Mouse (Mus musculus) forebrain, embryonic 15.5 days (tissue): ENCODE measurements around the gene Trim7. TPM values are rescaled to one million over a fixed set of nuclear protein-coding genes. Genes with fewer than 3 reads are reported as not detected.

Experiments used
- ATAC-seq: fragments of 200-750 bp; cut with Nextera tagmentation; replicated peaks from 2 replicates; pipeline ENCODE4 v1.8.0; 2017; ENCODE audit warnings: mild to moderate bottlenecking, moderate TSS enrichment, moderate library complexity
- H3K27ac ChIP-seq: fragments of 300-500 bp; sonication (generic); replicated peaks from 2 replicates; pipeline ENCODE4 v1.5.1; 2015; ENCODE audit warnings: mild to moderate bottlenecking, inconsistent platforms
- H3K27me3 ChIP-seq: fragments of 300-500 bp; sonication (generic); 2 replicates; pipeline ENCODE4 v1.6.1; 2015; ENCODE audit warnings: inconsistent platforms
- H3K36me3 ChIP-seq: fragments of 300-500 bp; sonication (generic); 2 replicates; pipeline ENCODE4 v1.6.1; 2015; ENCODE audit warnings: mild to moderate bottlenecking, inconsistent platforms
- H3K4me1 ChIP-seq: fragments of 300-500 bp; sonication (generic); 2 replicates; pipeline ENCODE4 v1.6.1; 2015; ENCODE audit warnings: inconsistent platforms
- H3K4me2 ChIP-seq: fragments of 300-500 bp; sonication (generic); replicated peaks from 2 replicates; pipeline ENCODE4 v1.6.1; 2015; ENCODE audit warnings: mild to moderate bottlenecking, inconsistent platforms
- H3K4me3 ChIP-seq: fragments of 300-500 bp; sonication (generic); 2 replicates; pipeline ENCODE4 v1.5.1; 2015; ENCODE audit warnings: mild to moderate bottlenecking, inconsistent platforms
- H3K9ac ChIP-seq: fragments of 300-500 bp; sonication (generic); replicated peaks from 2 replicates; pipeline ENCODE4 v1.6.1; 2015; ENCODE audit warnings: mild to moderate bottlenecking, inconsistent platforms
- H3K9me3 ChIP-seq: fragments of 300-500 bp; sonication (generic); 2 replicates; pipeline ENCODE4 v1.6.1; 2016; ENCODE audit warnings: inconsistent platforms
- WGBS: fragments of 180-500 bp; shearing (Covaris S2); methylation state at CpG from one replicate; pipeline ENCODE4 v1.1.7; 2015; ENCODE audit warnings: mixed read lengths; 5-methylcytosine and 5-hydroxymethylcytosine counted together
- polyA plus RNA-seq: library from polyadenylated mRNA; unstranded; fragments of >200 nt; fragmentation: Nextera tagmentation; extraction: Ambion mirVana; gene quantifications from 2 replicates; pipeline ENCODE4 v1.2.1, GENCODE M21; 2015

Gene Trim7
- polyA plus RNA-seq, 1 experiment from 2014 or later = 1.7 TPM

GRCm38 (mm10) chr11:48793184-48793583 lies 32.8 kb upstream of the Trim7 start:
- Histone ChIP-seq H3K9ac (no peak overlapping the region), H3K4me3 (no peak overlapping the region), H3K4me2 (no peak overlapping the region), H3K27ac (no peak overlapping the region), H3K36me3 (no peaks in the 10 kb centered on the region), H3K27me3 (no peaks in the 10 kb centered on the region), H3K9me3 (no peaks in the 10 kb centered on the region), H3K4me1 (peaks cover 14% of the 10 kb centered on the region)
- no peak for ATAC-seq
- 99% methylated on average over 3 of the region's 3 CpGs for WGBS

GRCm38 (mm10) chr11:48795221-48795620 lies 30.7 kb upstream of the Trim7 start:
- no peak for ATAC-seq
- Histone ChIP-seq H3K4me1 (peaks cover 22% of the 10 kb centered on the region), H3K27me3 (no peaks in the 10 kb centered on the region), H3K9ac (no peak overlapping the region), H3K4me3 (no peak overlapping the region), H3K36me3 (no peaks in the 10 kb centered on the region), H3K9me3 (no peaks in the 10 kb centered on the region), H3K27ac (no peak overlapping the region), H3K4me2 (no peak overlapping the region)
- WGBS = 87% methylated on average over 7 of the region's 7 CpGs

GRCm38 (mm10) chr11:48796290-48796689 lies 29.6 kb upstream of the Trim7 start:
- Histone ChIP-seq H3K27ac (no peak overlapping the region), H3K36me3 (no peaks in the 10 kb centered on the region), H3K4me3 (no peak overlapping the region), H3K4me2 (no peak overlapping the region), H3K27me3 (no peaks in the 10 kb centered on the region), H3K9me3 (no peaks in the 10 kb centered on the region), H3K4me1 (peaks cover 23% of the 10 kb centered on the region), H3K9ac (no peak overlapping the region)
- no peak for ATAC-seq
- 83% methylated on average over 4 of the region's 4 CpGs for WGBS

- no peak for ATAC-seq
- no peak overlapping the region for H3K27ac ChIP-seq
- no peaks in the 10 kb centered on the region for H3K27me3 ChIP-seq
- no peak overlapping the region for H3K4me3 ChIP-seq
- no peak overlapping the region for H3K4me2 ChIP-seq
- peaks cover 33% of the 10 kb centered on the region for H3K4me1 ChIP-seq
- 89% methylated on average over 5 of the region's 5 CpGs for WGBS
- H3K9ac ChIP-seq = no peak overlapping the region
- peaks cover 5% of the 10 kb centered on the region; the same call in 1 of the 2 replicates for H3K36me3 ChIP-seq
- H3K9me3 ChIP-seq = no peaks in the 10 kb centered on the region
These were observed 28.7 kb upstream of the Trim7 start for GRCm38 (mm10) chr11:48797287-48797686.

- WGBS = 85% methylated on average over 7 of the region's 7 CpGs
These were observed 27.6 kb upstream of the Trim7 start for GRCm38 (mm10) chr11:48798308-48798707.

GRCm38 (mm10) chr11:48798984-48799920 lies 26.7 kb upstream of the Trim7 start:
- peak overlapping the region; percentile 77 for H3K9ac ChIP-seq
- peak overlapping the region; percentile 93 for H3K4me2 ChIP-seq
- peak overlapping the region; percentile 98 for H3K27ac ChIP-seq
- H3K4me1 ChIP-seq = peaks cover 42% of the 10 kb centered on the region
- peak overlapping the region; percentile 88 for H3K4me3 ChIP-seq
- H3K36me3 ChIP-seq = peaks cover 25% of the 10 kb centered on the region
- WGBS = 10% methylated on average over 18 of the region's 18 CpGs
- H3K27me3 ChIP-seq = no peaks in the 10 kb centered on the region
- ATAC-seq = peak; percentile 9; the same call in 1 of the 2 replicates
- H3K9me3 ChIP-seq = no peaks in the 10 kb centered on the region

More at GRCm38 (mm10) chr11:48798308-48798707, 27.6 kb upstream of the Trim7 start:
- no peaks in the 10 kb centered on the region for H3K9me3 ChIP-seq
- ATAC-seq = no peak
- peaks cover 15% of the 10 kb centered on the region for H3K36me3 ChIP-seq
- peak overlapping the region; percentile 93 for H3K4me2 ChIP-seq
- H3K9ac ChIP-seq = peak overlapping the region; percentile 77; the same call in 1 of the 2 replicates
- H3K4me3 ChIP-seq = 0 out of 2 replicates have a peak overlapping the region, but pooled peaks have one; percentile 88
- H3K27me3 ChIP-seq = no peaks in the 10 kb centered on the region
- H3K4me1 ChIP-seq = peaks cover 42% of the 10 kb centered on the region
- H3K27ac ChIP-seq = no peak overlapping the region

- peaks cover 33% of the 10 kb centered on the region for H3K36me3 ChIP-seq
- peak within 1 kb of the TSS; percentile 77 for H3K9ac ChIP-seq
- H3K27ac ChIP-seq = peak within 1 kb of the TSS; percentile 98
- no peaks in the 10 kb centered on the region for H3K9me3 ChIP-seq
- under 1% methylated on average over 47 of the region's 47 CpGs for WGBS
- H3K4me2 ChIP-seq = peak within 1 kb of the TSS; percentile 93
- no peaks in the 10 kb centered on the region for H3K27me3 ChIP-seq
- H3K4me1 ChIP-seq = peaks cover 42% of the 10 kb centered on the region
- H3K4me3 ChIP-seq = peak within 1 kb of the TSS; percentile 88
- peak; percentile 94 for ATAC-seq
These were observed 25.8 kb upstream of the Trim7 start, which contains the start of gene Rack1 for GRCm38 (mm10) chr11:48799921-48800701. Gene Rack1, plus strand, starts transcription at chr11:48800332.

GRCm38 (mm10) chr11:48801831-48802772 lies 23.8 kb upstream of the Trim7 start:
- H3K4me3 ChIP-seq = peak overlapping the region; percentile 88
- no peaks in the 10 kb centered on the region for H3K27me3 ChIP-seq
- no peak for ATAC-seq
- H3K4me2 ChIP-seq = peak overlapping the region; percentile 93
- H3K9me3 ChIP-seq = no peaks in the 10 kb centered on the region
- peaks cover 42% of the 10 kb centered on the region for H3K4me1 ChIP-seq
- 79% methylated on average over 17 of the region's 17 CpGs for WGBS
- peak overlapping the region; percentile 77 for H3K9ac ChIP-seq
- peaks cover 53% of the 10 kb centered on the region for H3K36me3 ChIP-seq
- no peak overlapping the region for H3K27ac ChIP-seq

GRCm38 (mm10) chr11:48803988-48804387 lies 22.0 kb upstream of the Trim7 start:
- peaks cover 28% of the 10 kb centered on the region for H3K4me1 ChIP-seq
- no peaks in the 10 kb centered on the region for H3K27me3 ChIP-seq
- ATAC-seq = no peak
- 95% methylated on average over 2 of the region's 2 CpGs for WGBS
- H3K27ac ChIP-seq = no peak overlapping the region
- no peak overlapping the region for H3K4me3 ChIP-seq
- no peak overlapping the region for H3K9ac ChIP-seq
- H3K9me3 ChIP-seq = no peaks in the 10 kb centered on the region
- H3K36me3 ChIP-seq = peaks cover 72% of the 10 kb centered on the region
- H3K4me2 ChIP-seq = no peak overlapping the region

GRCm38 (mm10) chr11:48804922-48805321 lies 21.0 kb upstream of the Trim7 start:
- Histone ChIP-seq H3K27me3 (no peaks in the 10 kb centered on the region), H3K4me3 (no peak overlapping the region), H3K4me1 (peaks cover 23% of the 10 kb centered on the region), H3K9ac (no peak overlapping the region), H3K36me3 (peaks cover 81% of the 10 kb centered on the region), H3K9me3 (no peaks in the 10 kb centered on the region), H3K27ac (no peak overlapping the region), H3K4me2 (no peak overlapping the region)
- whole genome bisulfite sequencing = 83% methylated on average over 2 of the region's 2 CpGs
- no peak for ATAC-seq

GRCm38 (mm10) chr11:48806856-48807562 lies 18.9 kb upstream of the Trim7 start:
- peaks cover 99% of the 10 kb centered on the region for H3K36me3 ChIP-seq
- H3K9ac ChIP-seq = no peak overlapping the region
- H3K27me3 ChIP-seq = no peaks in the 10 kb centered on the region
- no peak overlapping the region for H3K4me2 ChIP-seq
- no peak overlapping the region for H3K27ac ChIP-seq
- H3K4me1 ChIP-seq = peaks cover 12% of the 10 kb centered on the region
- WGBS = 59% methylated on average over 21 of the region's 21 CpGs
- H3K4me3 ChIP-seq = no peak overlapping the region
- H3K9me3 ChIP-seq = no peaks in the 10 kb centered on the region
- ATAC-seq = peak; percentile 46
